Mouse (Mus musculus) right cerebral cortex, postnatal 10 days (tissue): ENCODE measurements at regions not wholly inside any gene's neighbourhood (a gene's known extent, or its start where the extent isn't known, plus 50 kb on each side); places are given as distances from the start of the nearest gene placed in this dataset.
"Not testable (repeated sequence)": the region's sequence is repeated elsewhere in the genome, so short reads cannot be mapped to it uniquely, and the experiment has no call there.

Source experiments
- DNase-seq, 2 experiments: peaks; one replicate each; pipeline ENCODE4 v3.0.0; 2021; ENCODE audit warnings: low spot score in 2 of 2

DNA sequence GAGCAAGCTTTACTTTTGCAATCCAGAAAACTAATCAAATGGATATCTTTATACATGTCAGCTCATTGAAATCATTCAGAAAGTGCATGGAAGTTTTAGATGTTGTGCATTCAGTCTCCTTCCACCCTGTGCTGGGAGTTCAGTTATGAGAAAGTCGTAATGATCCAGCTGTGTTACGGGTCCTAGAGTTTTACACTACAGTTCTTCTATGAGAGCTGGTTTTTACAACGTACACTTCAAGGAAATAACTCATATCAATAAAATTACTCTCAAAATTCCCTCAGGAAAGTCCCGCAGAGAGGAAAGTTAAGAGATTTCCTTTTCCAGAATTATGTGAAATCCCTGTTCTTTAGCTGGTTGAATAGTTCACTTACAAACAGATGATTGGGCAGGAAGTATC is 418.1 kb upstream of the Slc10a2 start:
- no peak for DNase-seq

DNA sequence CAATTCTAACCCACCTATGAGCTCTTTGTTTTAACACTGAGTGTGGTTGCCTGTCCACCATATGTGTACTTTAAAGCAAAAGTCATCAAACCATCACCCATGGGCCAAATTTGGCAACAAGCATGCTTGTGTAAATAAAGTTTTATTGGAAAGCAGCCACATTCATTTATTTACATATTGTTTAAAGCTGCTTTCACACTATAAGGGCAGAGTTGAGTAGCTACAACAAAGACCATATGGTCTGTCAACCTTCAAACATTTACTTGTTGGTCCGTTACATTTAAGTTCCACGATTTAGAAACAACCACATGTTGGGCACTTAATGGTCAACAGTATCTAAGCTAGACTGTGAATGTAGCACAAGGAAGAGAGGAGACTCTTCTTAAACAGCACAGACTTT is 390.7 kb upstream of the Slc10a2 start:
- no peak for DNase-seq

DNA sequence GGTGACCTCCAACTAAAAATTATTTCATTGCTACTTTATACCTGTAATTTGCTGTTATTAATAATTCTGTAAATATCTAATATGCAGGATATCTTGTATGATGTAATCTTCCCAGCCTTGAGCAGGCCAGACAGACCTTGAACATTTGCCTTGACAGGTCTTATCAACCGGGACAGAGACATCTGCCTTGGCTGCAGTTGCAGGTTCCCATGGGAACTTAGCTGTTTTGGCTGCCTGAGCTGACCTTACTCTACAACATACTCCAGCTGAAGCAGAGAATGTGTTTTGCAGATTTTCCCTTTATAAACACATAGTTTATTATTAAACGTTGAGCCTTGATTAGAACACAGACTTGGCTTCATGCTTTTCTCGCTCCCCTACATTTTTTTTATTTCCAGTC is 385.3 kb upstream of the Slc10a2 start:
- no peak for DNase-seq

GRCm38 (mm10) chr8:5482938-5483337 is 377.8 kb upstream of the Slc10a2 start:
- DNase-seq: no peak

GRCm38 (mm10) chr8:5472999-5473398 is 367.8 kb upstream of the Slc10a2 start:
- DNase-seq: no peak

GRCm38 (mm10) chr8:5472582-5472981 is 367.4 kb upstream of the Slc10a2 start:
- no peak for DNase-seq

DNA sequence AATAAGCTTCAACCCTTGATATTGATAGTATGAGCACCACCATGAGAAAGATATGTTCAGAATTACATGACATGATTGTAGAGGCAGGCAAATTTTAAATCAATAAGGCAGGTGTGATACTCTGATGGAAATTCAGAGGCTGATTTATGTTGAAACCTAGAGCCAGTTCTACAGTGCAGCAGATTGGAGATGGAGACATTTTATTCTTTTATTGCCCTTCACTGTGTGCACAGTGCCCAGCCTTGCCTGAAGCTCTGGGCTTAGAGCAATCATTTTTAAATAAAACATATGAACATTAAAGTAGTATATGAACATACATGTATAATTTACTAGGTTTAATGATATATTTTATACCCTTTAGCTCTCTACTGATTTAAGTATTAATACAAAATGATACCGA is 352.5 kb upstream of the Slc10a2 start:
- DNase-seq: no peak

DNA sequence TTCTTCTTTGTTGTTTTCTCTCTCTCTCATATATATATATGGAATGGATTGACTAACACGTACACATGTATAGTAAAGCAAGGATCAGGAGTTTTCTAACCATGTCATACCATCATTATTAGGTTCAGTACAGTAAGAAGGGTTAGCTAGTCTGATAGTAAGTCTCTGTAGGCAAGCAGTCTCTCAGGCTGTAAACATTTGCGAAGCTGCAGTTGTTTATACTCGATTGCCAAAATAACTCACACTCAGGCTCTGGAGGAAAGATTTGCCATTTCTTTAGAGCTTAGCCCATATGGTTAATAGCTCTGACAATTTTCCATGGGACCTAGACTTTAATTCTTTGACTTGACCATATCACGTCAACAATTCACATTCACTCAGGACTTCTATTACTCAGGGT is 348.3 kb upstream of the Slc10a2 start:
- no peak for DNase-seq

DNA sequence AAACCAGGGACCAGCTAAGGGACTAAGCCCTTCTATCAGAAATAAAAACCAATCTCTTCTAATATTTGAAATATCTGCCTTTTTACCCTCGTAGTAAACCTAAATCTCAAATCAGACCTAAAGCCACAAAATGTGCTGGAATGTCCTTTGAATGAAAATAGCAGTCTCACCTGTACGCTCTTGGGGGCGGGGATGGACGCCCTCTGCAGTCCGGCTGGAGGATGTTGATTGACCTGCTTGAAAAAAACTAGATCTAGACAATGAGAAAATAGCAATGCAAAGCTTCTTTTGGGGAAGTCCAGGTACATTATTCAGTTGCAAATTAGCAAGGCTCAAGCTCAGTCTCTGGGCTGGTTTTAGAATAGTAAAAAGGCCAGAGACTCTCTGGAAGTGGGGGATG is 337.1 kb upstream of the Slc10a2 start:
- DNase-seq: not testable (repeated sequence)

DNA sequence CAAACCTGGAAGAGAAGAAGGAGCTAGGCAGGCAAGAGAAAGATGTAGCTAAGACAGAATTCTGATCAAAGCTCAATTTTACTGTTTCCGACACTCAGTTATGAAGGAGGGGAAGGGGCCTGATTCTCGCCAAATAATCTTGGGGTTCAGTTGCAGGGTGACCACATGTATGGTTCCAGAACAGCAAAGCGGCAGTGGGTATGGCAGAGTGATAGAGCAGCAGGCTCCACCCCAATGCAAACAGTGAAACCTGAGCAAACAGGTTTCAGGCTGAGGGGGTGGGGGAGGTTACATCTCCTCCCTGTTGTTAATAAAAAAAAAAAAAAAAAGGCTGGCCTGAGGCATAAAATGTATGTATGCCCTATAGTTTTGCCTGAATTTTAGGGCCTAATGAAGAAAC is 335.3 kb upstream of the Slc10a2 start:
- not testable (repeated sequence) for DNase-seq

- DNase-seq: no peak
Measured at GRCm38 (mm10) chr8:5439054-5439453, 333.9 kb upstream of the Slc10a2 start.

DNA sequence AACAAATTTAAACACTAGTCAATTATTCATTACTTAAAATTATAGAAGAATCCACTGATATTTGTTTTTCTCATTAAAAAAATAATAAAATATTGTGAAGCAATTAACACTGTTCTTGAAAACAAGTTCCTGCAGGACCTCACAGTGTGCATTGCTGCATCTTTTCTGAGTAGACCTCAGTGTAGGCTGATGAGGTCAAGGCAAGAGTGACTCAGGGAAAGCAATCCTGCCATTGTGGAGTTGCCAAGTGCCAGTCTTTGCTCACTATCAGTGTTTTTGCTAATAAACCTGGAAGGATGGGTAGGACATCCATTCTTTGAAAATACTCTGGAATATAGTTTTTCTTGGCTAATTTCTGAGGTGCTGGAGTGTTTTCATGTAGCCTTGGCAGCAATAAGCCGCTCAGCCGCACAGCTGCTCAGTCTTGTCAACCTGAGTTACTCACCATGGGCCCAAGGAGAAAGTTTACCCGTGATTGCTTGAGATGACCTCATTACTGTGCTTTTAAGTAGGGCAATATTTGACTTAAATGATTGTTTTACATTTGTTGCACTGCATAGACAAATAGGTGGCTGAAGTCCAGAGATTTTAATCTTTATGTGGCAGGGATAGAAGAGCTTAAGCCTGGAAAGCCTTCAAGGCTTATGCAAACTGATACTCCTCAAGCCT is 323.3 kb upstream of the Slc10a2 start:
- DNase-seq: no peak

- DNase-seq: not testable (repeated sequence)
Measured at GRCm38 (mm10) chr8:5416841-5417240, 311.7 kb upstream of the Slc10a2 start.

- DNase-seq: no peak
Measured at GRCm38 (mm10) chr8:5384851-5385250, 279.7 kb upstream of the Slc10a2 start.

- no peak for DNase-seq
Measured at GRCm38 (mm10) chr8:5378001-5378400, 272.9 kb upstream of the Slc10a2 start.

DNA sequence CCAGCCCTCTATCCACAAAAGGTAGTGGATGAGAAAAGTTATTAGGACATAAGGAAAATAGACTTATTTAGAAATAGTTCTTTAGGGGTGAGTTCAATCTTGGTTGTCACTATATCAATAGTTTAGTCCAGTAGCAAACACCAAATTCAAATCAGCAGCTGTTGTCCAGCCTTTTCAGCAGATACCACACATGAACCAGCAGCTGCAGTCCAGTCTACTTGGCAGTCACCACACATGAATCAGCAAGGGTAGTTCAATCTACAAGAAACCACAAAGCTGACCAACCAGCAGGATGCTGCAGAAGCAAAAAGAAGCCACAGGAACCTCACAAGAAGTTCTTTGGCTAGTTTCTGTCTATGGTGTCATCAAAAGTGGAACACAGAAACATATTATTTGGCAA is 234.8 kb upstream of the Slc10a2 start:
- DNase-seq: no peak

DNA sequence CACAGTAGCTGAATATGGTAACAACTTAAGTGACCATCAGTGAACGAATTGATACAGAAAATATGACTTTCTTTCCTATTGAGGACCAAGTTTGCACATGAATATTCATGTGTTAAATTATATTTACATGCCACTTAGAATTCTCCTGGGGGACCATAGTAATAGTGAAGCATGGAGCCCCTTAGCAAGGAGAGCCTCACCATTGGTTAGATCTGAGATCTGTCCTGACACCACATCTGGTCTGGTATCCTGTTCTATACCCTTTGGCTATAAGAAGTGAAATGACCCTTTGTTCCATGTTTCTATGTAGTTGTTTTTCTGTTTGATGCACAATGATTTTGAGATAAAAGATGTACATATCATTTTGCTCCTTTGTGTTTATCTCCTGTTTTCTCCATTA is 209.4 kb upstream of the Slc10a2 start:
- DNase-seq: no peak

- no peak for DNase-seq
Measured at GRCm38 (mm10) chr8:5299982-5300381, 194.8 kb upstream of the Slc10a2 start.

GRCm38 (mm10) chr8:5297190-5297589 is 192.0 kb upstream of the Slc10a2 start:
- DNase-seq: no peak

DNA sequence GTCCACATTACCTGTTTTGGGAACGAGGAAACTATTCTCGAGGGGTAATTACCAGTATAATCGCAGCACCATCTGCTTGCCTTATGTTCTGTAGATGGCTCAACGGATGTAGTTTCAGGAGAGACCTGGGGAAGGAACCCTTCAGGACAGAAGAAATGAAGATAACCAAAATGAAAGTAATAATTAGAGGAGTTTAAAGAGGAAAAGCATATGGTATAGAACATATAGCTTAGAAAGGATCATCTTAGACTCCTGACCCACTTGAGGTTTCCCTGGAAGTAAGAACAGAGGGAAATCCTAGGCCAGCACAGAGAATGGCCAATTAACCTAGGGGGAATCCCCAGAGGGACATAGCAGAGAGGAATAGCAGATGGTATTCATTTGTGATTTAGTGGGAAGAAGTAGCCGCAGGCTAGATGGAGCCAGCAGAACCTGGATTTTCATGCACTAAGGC is 180.6 kb upstream of the Slc10a2 start:
- no peak for DNase-seq

- no peak for DNase-seq
Measured at GRCm38 (mm10) chr8:5283799-5284198, 178.6 kb upstream of the Slc10a2 start.

DNA sequence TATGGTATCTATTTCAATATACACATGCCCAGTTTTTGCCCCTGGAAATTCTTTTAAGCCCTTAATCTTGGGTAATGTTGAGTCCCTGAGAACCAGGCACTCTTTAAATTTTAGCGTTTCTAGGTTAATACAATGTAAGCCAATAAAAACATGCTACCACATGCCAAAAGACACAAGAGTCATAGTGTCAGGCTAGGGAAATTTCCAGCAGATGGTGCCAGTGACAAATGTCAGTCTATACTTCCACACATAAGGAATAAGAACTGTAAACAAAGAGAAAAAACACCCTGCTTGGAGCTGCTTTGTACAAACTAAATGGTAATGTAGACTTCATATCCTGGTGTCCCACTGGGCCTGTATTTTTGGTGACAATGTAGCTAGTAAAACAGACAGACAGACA is 157.2 kb upstream of the Slc10a2 start:
- no peak for DNase-seq

GRCm38 (mm10) chr8:5241871-5242270 is 136.7 kb upstream of the Slc10a2 start:
- peak; percentile 27 to 29 for DNase-seq
